Mouse (Mus musculus): Measurements from ENCODE around the gene Smad5. TPM values are rescaled to one million over a fixed set of nuclear protein-coding genes. Genes with fewer than 3 reads are reported as not detected.

Gene Smad5
- polyA plus RNA-seq, 1 experiment from 2014 or later, result 37.5 TPM

GRCm38 (mm10) chr13:56741691-56742090 is 38.9 kb downstream of the Smad5 start:
- Histone ChIP-seq H3K4me2 (ENCODE audit: low read length) (no peak overlapping the region), H3K4me3 (ENCODE audit: low read depth, low read length) (no peak overlapping the region), H3K9ac (ENCODE audit: low read length) (no peak overlapping the region), H3K27ac (ENCODE audit: low read depth) (no peak overlapping the region), H3K4me1 (replicated peaks; ENCODE audit: control insufficient read depth, insufficient read depth, low read length) (no peaks in the 10 kb centered on the region), H3K27me3 (replicated peaks; ENCODE audit: control insufficient read depth, insufficient read depth, low read length) (no peaks in the 10 kb centered on the region), H3K36me3 (ENCODE audit: control insufficient read depth, insufficient read depth, low read length) (peaks cover 52% of the 10 kb centered on the region), H3K9me3 (ENCODE audit: control insufficient read depth, low read length) (no peaks in the 10 kb centered on the region)
- peak; percentile 47 for DNase-seq (ENCODE audit: low spot score)
- no peak for ATAC-seq (replicated peaks; ENCODE audit: low FRiP score, low TSS enrichment, low read depth)
- WGBS, result 86% methylated on average over 7 of the region's 7 CpGs

- Histone ChIP-seq H3K9ac (ENCODE audit: low read length) (no peak overlapping the region), H3K4me3 (ENCODE audit: low read depth, low read length) (no peak overlapping the region), H3K36me3 (ENCODE audit: control insufficient read depth, insufficient read depth, low read length) (peaks cover 45% of the 10 kb centered on the region), H3K4me1 (replicated peaks; ENCODE audit: control insufficient read depth, insufficient read depth, low read length) (no peaks in the 10 kb centered on the region), H3K27ac (ENCODE audit: low read depth) (no peak overlapping the region), H3K4me2 (ENCODE audit: low read length) (no peak overlapping the region), H3K27me3 (replicated peaks; ENCODE audit: control insufficient read depth, insufficient read depth, low read length) (no peaks in the 10 kb centered on the region), H3K9me3 (ENCODE audit: control insufficient read depth, low read length) (no peaks in the 10 kb centered on the region)
- WGBS, result 84% methylated on average over 6 of the region's 6 CpGs
- ATAC-seq (replicated peaks; ENCODE audit: low FRiP score, low TSS enrichment, low read depth) (no peak), DNase-seq (ENCODE audit: low spot score) (peak; percentile 43)
Measured at GRCm38 (mm10) chr13:56742325-56742901, 39.6 kb downstream of the Smad5 start.

- H3K4me2 ChIP-seq (ENCODE audit: low read length), result no peak overlapping the region
- ATAC-seq (replicated peaks; ENCODE audit: low FRiP score, low TSS enrichment, low read depth), result no peak
Measured at GRCm38 (mm10) chr13:56746739-56747532, 44.1 kb downstream of the Smad5 start.

GRCm38 (mm10) chr13:56747554-56747953 is 44.7 kb downstream of the Smad5 start:
- DNase-seq (ENCODE audit: low spot score) (no peak), ATAC-seq (replicated peaks; ENCODE audit: low FRiP score, low TSS enrichment, low read depth) (0 out of 2 replicates have a peak, but pooled peaks have one; percentile 41)
- Histone ChIP-seq H3K9me3 (ENCODE audit: control insufficient read depth, low read length) (no peaks in the 10 kb centered on the region), H3K36me3 (ENCODE audit: control insufficient read depth, insufficient read depth, low read length) (peaks cover 5% of the 10 kb centered on the region; the same call in 1 of the 2 replicates), H3K27me3 (replicated peaks; ENCODE audit: control insufficient read depth, insufficient read depth, low read length) (peaks cover 21% of the 10 kb centered on the region), H3K9ac (ENCODE audit: low read length) (no peak overlapping the region), H3K27ac (ENCODE audit: low read depth) (no peak overlapping the region), H3K4me2 (ENCODE audit: low read length) (no peak overlapping the region), H3K4me3 (ENCODE audit: low read depth, low read length) (no peak overlapping the region), H3K4me1 (replicated peaks; ENCODE audit: control insufficient read depth, insufficient read depth, low read length) (peaks cover 1% of the 10 kb centered on the region; the same call in 1 of the 2 replicates)
- WGBS, result 45% methylated on average over 8 of the region's 8 CpGs

More at GRCm38 (mm10) chr13:56746739-56747532, 44.1 kb downstream of the Smad5 start:
- Histone ChIP-seq H3K36me3 (ENCODE audit: control insufficient read depth, insufficient read depth, low read length) (peaks cover 7% of the 10 kb centered on the region), H3K4me1 (replicated peaks; ENCODE audit: control insufficient read depth, insufficient read depth, low read length) (no peaks in the 10 kb centered on the region), H3K27me3 (replicated peaks; ENCODE audit: control insufficient read depth, insufficient read depth, low read length) (peaks cover 15% of the 10 kb centered on the region), H3K9ac (ENCODE audit: low read length) (no peak overlapping the region), H3K27ac (ENCODE audit: low read depth) (no peak overlapping the region), H3K4me3 (ENCODE audit: low read depth, low read length) (no peak overlapping the region), H3K9me3 (ENCODE audit: control insufficient read depth, low read length) (no peaks in the 10 kb centered on the region)
- no peak for DNase-seq (ENCODE audit: low spot score)
- 66% methylated on average over 10 of the region's 10 CpGs for WGBS

GRCm38 (mm10) chr13:56749377-56749776 is 46.6 kb downstream of the Smad5 start:
- WGBS, result 81% methylated on average over 7 of the region's 7 CpGs
- Histone ChIP-seq H3K27ac (ENCODE audit: low read depth) (no peak overlapping the region), H3K4me2 (ENCODE audit: low read length) (no peak overlapping the region), H3K9me3 (ENCODE audit: control insufficient read depth, low read length) (no peaks in the 10 kb centered on the region), H3K4me1 (replicated peaks; ENCODE audit: control insufficient read depth, insufficient read depth, low read length) (peaks cover 6% of the 10 kb centered on the region), H3K4me3 (ENCODE audit: low read depth, low read length) (no peak overlapping the region), H3K9ac (ENCODE audit: low read length) (no peak overlapping the region), H3K27me3 (replicated peaks; ENCODE audit: control insufficient read depth, insufficient read depth, low read length) (peaks cover 39% of the 10 kb centered on the region), H3K36me3 (ENCODE audit: control insufficient read depth, insufficient read depth, low read length) (no peaks in the 10 kb centered on the region)
- ATAC-seq (replicated peaks; ENCODE audit: low FRiP score, low TSS enrichment, low read depth) (no peak), DNase-seq (ENCODE audit: low spot score) (no peak)

- Histone ChIP-seq H3K36me3 (ENCODE audit: control insufficient read depth, insufficient read depth, low read length) (no peaks in the 10 kb centered on the region), H3K4me3 (ENCODE audit: low read depth, low read length) (no peak overlapping the region), H3K27ac (ENCODE audit: low read depth) (no peak overlapping the region), H3K9me3 (ENCODE audit: control insufficient read depth, low read length) (no peaks in the 10 kb centered on the region), H3K9ac (ENCODE audit: low read length) (no peak overlapping the region), H3K27me3 (replicated peaks; ENCODE audit: control insufficient read depth, insufficient read depth, low read length) (peaks cover 48% of the 10 kb centered on the region), H3K4me1 (replicated peaks; ENCODE audit: control insufficient read depth, insufficient read depth, low read length) (peaks cover 10% of the 10 kb centered on the region), H3K4me2 (ENCODE audit: low read length) (no peak overlapping the region)
- 50% methylated on average over 5 of the region's 5 CpGs for WGBS
- DNase-seq (ENCODE audit: low spot score), result no peak
- no peak for ATAC-seq (replicated peaks; ENCODE audit: low FRiP score, low TSS enrichment, low read depth)
Measured at GRCm38 (mm10) chr13:56751774-56752173, 49.0 kb downstream of the Smad5 start.

GRCm38 (mm10) chr13:56752474-56753191 is 49.8 kb downstream of the Smad5 start:
- peak overlapping the region; percentile 34; the same call in 1 of the 2 replicates for H3K9ac ChIP-seq (ENCODE audit: low read length)
- 3% methylated on average over 41 of the region's 41 CpGs for WGBS
- H3K27me3 ChIP-seq (replicated peaks; ENCODE audit: control insufficient read depth, insufficient read depth, low read length), result peaks cover 48% of the 10 kb centered on the region
- DNase-seq (ENCODE audit: low spot score) (peak; percentile 79), ATAC-seq (replicated peaks; ENCODE audit: low FRiP score, low TSS enrichment, low read depth) (no peak)
- H3K9me3 ChIP-seq (ENCODE audit: control insufficient read depth, low read length), result no peaks in the 10 kb centered on the region
- peak overlapping the region; percentile 89 for H3K4me2 ChIP-seq (ENCODE audit: low read length)
- H3K4me3 ChIP-seq (ENCODE audit: low read depth, low read length), result peak overlapping the region; percentile 44
- H3K27ac ChIP-seq (ENCODE audit: low read depth), result no peak overlapping the region
- peaks cover 11% of the 10 kb centered on the region for H3K4me1 ChIP-seq (replicated peaks; ENCODE audit: control insufficient read depth, insufficient read depth, low read length)
- H3K36me3 ChIP-seq (ENCODE audit: control insufficient read depth, insufficient read depth, low read length), result no peaks in the 10 kb centered on the region

- Histone ChIP-seq H3K9me3 (ENCODE audit: control insufficient read depth, low read length) (no peaks in the 10 kb centered on the region), H3K36me3 (ENCODE audit: control insufficient read depth, insufficient read depth, low read length) (no peaks in the 10 kb centered on the region), H3K4me3 (ENCODE audit: low read depth, low read length) (peak within 1 kb of the TSS; percentile 44), H3K27ac (ENCODE audit: low read depth) (no peak within 1 kb of the TSS), H3K9ac (ENCODE audit: low read length) (peak within 1 kb of the TSS; percentile 34; the same call in 1 of the 2 replicates), H3K4me1 (replicated peaks; ENCODE audit: control insufficient read depth, insufficient read depth, low read length) (peaks cover 11% of the 10 kb centered on the region), H3K27me3 (replicated peaks; ENCODE audit: control insufficient read depth, insufficient read depth, low read length) (peaks cover 48% of the 10 kb centered on the region), H3K4me2 (ENCODE audit: low read length) (peak within 1 kb of the TSS; percentile 89)
- WGBS, result under 1% methylated on average over 71 of the region's 71 CpGs
- ATAC-seq (replicated peaks; ENCODE audit: low FRiP score, low TSS enrichment, low read depth), result no peak
- DNase-seq (ENCODE audit: low spot score), result peak; percentile 68
Measured at GRCm38 (mm10) chr13:56753192-56753951, 50.6 kb downstream of the Smad5 start, which contains the start of gene Gm45623. Gm45623 (minus strand) TSS chr13:56753827.

All from intestine, embryonic 14.5 days (tissue).